Mouse (Mus musculus) embryonic facial prominence, embryonic 15.5 days (tissue): ENCODE measurements around the gene Chchd5. TPM values are rescaled to one million over a fixed set of nuclear protein-coding genes. Genes with fewer than 3 reads are reported as not detected.

Source experiments
- ATAC-seq: fragments of 200-750 bp; cut with Nextera tagmentation; 2 replicates; pipeline ENCODE4 v1.8.0; 2017; ENCODE audit warnings: low read depth, moderate TSS enrichment; ENCODE audit not compliant: insufficient number of reproducible peaks, low FRiP score, low TSS enrichment
- H3K27ac ChIP-seq: fragments of 300-500 bp; sonication (generic); replicated peaks from 2 replicates; pipeline ENCODE4 v1.5.1; 2015; ENCODE audit warnings: mild to moderate bottlenecking, inconsistent platforms
- H3K27me3 ChIP-seq: fragments of 300-500 bp; sonication (generic); 2 replicates; pipeline ENCODE4 v1.6.1; 2015; ENCODE audit warnings: inconsistent platforms
- H3K36me3 ChIP-seq: fragments of 300-500 bp; sonication (generic); 2 replicates; pipeline ENCODE4 v1.6.1; 2015; ENCODE audit warnings: mild to moderate bottlenecking, inconsistent platforms
- H3K4me1 ChIP-seq: fragments of 300-500 bp; sonication (generic); 2 replicates; pipeline ENCODE4 v1.6.1; 2015; ENCODE audit warnings: inconsistent platforms
- H3K4me2 ChIP-seq: fragments of 300-500 bp; sonication (generic); replicated peaks from 2 replicates; pipeline ENCODE4 v1.6.1; 2015; ENCODE audit warnings: mild to moderate bottlenecking, inconsistent platforms
- H3K4me3 ChIP-seq: fragments of 300-500 bp; sonication (generic); replicated peaks from 2 replicates; pipeline ENCODE4 v1.5.1; 2015; ENCODE audit warnings: mild to moderate bottlenecking, inconsistent platforms
- H3K9ac ChIP-seq: fragments of 300-500 bp; sonication (generic); 2 replicates; pipeline ENCODE4 v1.6.1; 2015; ENCODE audit warnings: inconsistent platforms
- H3K9me3 ChIP-seq: fragments of 300-500 bp; sonication (generic); replicated peaks from 2 replicates; pipeline ENCODE4 v1.6.1; 2016; ENCODE audit warnings: inconsistent platforms
- WGBS: fragments of 180-500 bp; shearing (Covaris S2); methylation state at CpG from one replicate; pipeline ENCODE4 v1.1.7; 2015; 5-methylcytosine and 5-hydroxymethylcytosine counted together
- polyA plus RNA-seq: library from polyadenylated mRNA; unstranded; fragments of >200 nt; fragmentation: Nextera tagmentation; extraction: Ambion mirVana; gene quantifications from 2 replicates; pipeline ENCODE4 v1.2.1, GENCODE M21; 2015

Chchd5 gene
- polyA plus RNA-seq, 1 experiment from 2014 or later: 25.2 TPM

DNA sequence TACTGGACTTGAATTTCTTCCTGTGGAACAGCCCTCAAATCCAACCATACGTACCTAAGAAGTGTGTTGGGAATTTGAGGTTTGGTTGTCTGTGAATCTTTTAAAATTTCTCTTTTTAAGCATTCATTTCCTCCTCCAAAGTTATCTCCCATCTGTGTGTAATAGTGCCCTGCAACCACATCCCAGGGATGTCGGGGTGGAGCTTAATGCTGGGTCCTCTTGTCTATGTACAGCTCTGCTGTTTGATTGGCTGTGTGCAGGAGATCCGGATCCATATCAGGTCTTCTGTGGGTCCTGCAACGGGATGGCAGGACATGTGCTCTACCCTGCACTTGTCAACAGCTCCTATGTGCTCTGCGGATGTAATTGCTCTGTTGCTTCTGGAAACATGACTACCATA lies 35.3 kb downstream of the Chchd5 start:
- Histone ChIP-seq H3K36me3 (no peaks in the 10 kb centered on the region), H3K4me1 (no peaks in the 10 kb centered on the region), H3K9me3 (no peaks in the 10 kb centered on the region), H3K27me3 (no peaks in the 10 kb centered on the region), H3K4me2 (no peak overlapping the region), H3K9ac (no peak overlapping the region), H3K4me3 (no peak overlapping the region), H3K27ac (no peak overlapping the region)
- 60% methylated on average over 5 of the region's 5 CpGs for WGBS
- ATAC-seq: no peak

DNA sequence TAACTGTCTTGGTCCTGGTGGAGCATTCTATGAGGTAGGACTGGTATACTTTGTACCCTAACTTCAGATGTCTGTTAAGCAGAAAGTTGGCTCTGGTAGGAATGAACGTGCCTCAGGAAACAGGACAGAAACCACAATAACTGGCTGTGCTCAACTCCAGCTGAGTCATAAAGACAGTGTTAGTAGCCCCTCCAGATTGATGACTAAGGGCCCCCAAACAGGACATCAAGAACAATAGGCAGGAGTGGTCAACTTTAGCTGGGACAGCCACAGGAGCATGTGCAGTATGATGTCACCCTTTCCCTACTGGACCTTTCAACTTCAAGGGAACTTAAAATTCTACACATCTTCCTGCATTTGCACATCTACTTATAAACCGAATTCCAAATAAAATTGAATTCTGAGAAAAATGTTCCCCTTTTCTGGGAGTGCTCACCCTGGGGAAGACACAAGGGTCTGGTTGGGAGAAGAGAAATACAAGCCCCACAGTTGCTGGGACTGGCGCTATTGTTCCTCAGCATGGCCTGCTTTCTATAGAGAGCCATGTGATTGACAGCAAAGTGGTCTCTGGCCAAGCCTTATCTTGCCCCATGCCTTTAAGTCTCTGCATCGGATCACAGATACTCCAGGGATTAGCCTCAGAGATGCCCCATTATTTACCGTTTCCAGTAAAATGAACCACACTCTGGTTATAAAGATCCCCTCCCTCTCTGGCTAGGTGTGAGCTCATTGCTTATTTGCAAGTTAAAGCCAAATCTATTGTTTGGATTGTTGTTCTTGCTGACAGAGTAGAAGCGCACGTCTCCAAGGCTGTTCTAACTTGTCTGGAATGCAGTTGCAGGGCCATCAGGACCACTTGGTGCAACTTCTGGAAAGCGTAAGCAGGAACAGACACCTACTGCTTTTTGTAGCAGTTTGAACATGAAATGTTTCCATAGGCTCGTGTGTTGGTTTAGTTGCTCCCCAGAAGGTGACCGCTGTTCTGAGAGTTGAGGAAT lies 37.3 kb downstream of the Chchd5 start:
- no peaks in the 10 kb centered on the region for H3K36me3 ChIP-seq
- H3K9me3 ChIP-seq: no peaks in the 10 kb centered on the region
- no peak overlapping the region for H3K4me3 ChIP-seq
- ATAC-seq: no peak
- 57% methylated on average over 10 of the region's 10 CpGs for WGBS
- no peak overlapping the region for H3K9ac ChIP-seq
- no peak overlapping the region for H3K27ac ChIP-seq
- H3K4me1 ChIP-seq: no peaks in the 10 kb centered on the region
- no peaks in the 10 kb centered on the region for H3K27me3 ChIP-seq
- H3K4me2 ChIP-seq: no peak overlapping the region

DNA sequence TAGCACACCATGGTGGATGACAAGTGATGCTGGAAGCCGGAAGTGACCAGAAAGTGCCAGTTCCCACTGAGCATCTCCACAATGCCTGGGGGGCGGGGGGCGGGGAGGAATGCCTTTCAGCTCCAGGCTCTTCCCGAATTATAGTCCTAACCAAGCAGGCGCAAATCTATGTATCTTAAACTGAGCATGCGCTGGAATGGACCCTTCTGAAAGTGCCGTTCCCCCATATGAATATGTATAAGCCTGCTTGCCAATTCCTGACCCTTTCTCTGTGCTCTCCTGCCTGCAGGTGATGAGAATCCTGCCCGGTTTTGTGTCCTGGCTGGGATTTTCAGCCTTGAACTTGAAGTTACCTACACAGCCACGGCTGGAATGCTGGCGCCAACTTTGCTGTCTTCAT lies 43.9 kb downstream of the Chchd5 start:
- H3K4me1 ChIP-seq: peaks cover 4% of the 10 kb centered on the region; the same call in 1 of the 2 replicates

DNA sequence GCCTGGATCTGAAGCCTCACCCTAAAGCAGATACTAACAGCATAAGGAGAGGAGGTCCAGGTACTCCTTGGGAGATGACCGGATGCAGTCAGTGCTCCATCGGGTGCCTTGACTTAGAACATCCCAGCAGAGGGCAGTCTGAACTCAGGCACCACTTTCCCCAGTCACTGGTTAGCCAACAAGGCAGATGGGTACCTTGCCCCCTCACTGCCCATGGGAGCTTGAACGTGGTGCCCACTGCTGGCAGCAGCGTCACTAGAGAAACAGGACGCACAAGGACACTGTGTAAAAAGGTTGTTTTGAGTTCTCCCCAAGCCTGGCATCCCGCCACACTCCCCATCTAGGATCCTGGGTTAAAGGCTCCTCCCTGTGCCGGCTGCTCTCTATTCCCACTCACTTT lies 45.0 kb downstream of the Chchd5 start:
- Histone ChIP-seq H3K4me1 (peaks cover 4% of the 10 kb centered on the region; the same call in 1 of the 2 replicates), H3K9ac (no peak overlapping the region), H3K36me3 (no peaks in the 10 kb centered on the region), H3K9me3 (no peaks in the 10 kb centered on the region), H3K4me2 (no peak overlapping the region), H3K4me3 (no peak overlapping the region), H3K27me3 (no peaks in the 10 kb centered on the region), H3K27ac (no peak overlapping the region)
- no peak for ATAC-seq
- WGBS: 40% methylated on average over 7 of the region's 7 CpGs

More for the DNA sequence above, 43.9 kb downstream of the Chchd5 start:
- 55% methylated on average over 10 of the region's 10 CpGs for WGBS
- H3K9ac ChIP-seq: no peak overlapping the region
- H3K27ac ChIP-seq: no peak overlapping the region
- H3K4me2 ChIP-seq: no peak overlapping the region
- no peaks in the 10 kb centered on the region for H3K27me3 ChIP-seq
- H3K9me3 ChIP-seq: no peaks in the 10 kb centered on the region
- no peak for ATAC-seq
- no peak overlapping the region for H3K4me3 ChIP-seq
- no peaks in the 10 kb centered on the region for H3K36me3 ChIP-seq

DNA sequence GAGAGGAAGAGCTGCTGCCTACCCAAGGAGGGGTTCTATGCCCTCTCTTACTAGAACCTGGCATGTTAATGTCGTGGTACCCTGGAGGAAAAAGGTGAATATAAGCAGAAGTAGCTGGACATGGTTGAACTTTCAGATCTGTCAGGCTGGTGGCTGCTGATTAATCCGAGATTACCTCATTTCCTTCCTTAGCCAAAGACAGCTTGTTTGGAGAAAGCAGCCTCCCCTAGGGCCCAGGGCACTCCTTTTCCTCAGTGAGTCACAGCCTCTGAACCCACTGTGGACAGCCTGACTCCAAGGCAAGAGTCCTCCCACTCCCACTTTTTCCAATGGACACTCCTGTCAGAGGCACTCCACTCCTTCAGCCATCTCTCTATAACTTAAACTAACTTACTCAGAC lies 46.1 kb downstream of the Chchd5 start:
- WGBS: 59% methylated on average over 2 of the region's 2 CpGs
- no peak for ATAC-seq
- H3K9ac ChIP-seq: no peak overlapping the region
- no peaks in the 10 kb centered on the region for H3K9me3 ChIP-seq
- no peak overlapping the region for H3K4me3 ChIP-seq
- peaks cover 4% of the 10 kb centered on the region; the same call in 1 of the 2 replicates for H3K4me1 ChIP-seq
- no peak overlapping the region for H3K4me2 ChIP-seq
- no peaks in the 10 kb centered on the region for H3K36me3 ChIP-seq
- no peaks in the 10 kb centered on the region for H3K27me3 ChIP-seq
- no peak overlapping the region for H3K27ac ChIP-seq

DNA sequence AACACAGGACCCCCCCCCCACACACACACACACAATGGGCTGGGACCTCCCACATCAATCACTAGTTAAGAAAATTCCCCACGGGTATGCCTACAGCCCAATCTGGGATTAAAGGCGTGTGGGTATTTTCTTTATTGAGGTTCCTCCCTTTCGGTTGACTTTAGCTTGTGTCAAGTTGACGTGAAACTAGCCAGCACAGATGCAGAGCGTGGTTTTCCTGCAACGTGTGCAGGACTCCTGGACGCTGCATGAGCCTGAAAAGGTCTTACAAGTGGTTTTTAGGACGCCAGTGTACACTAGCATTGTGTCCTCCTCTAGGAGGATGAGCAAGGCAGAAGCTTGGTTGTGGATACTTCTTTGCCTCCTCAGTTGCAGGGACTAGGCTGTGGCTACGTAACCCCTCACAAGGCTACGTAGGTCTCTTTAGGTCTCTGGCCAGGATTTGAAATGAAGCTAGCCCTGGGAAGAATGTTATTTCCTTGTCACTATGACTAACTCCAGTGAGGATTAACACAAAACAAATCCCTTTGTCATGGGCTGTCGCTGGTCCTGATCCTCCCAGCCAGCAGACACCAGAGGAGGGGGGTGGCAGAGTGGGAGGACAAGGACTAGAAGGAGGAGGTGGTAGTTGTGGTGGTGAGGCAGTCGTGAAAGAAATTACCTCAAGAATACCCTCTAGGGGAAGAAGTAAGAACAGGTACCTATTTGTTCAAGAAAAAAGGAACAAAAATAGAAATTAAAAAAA lies 47.3 kb downstream of the Chchd5 start:
- H3K27me3 ChIP-seq: no peaks in the 10 kb centered on the region
- H3K4me1 ChIP-seq: peaks cover 4% of the 10 kb centered on the region; the same call in 1 of the 2 replicates
- no peaks in the 10 kb centered on the region for H3K9me3 ChIP-seq
- no peaks in the 10 kb centered on the region for H3K36me3 ChIP-seq
- no peak overlapping the region for H3K9ac ChIP-seq
- no peak overlapping the region for H3K4me3 ChIP-seq
- H3K4me2 ChIP-seq: no peak overlapping the region
- H3K27ac ChIP-seq: no peak overlapping the region
- 64% methylated on average over 12 of the region's 12 CpGs for WGBS
- ATAC-seq: no peak

DNA sequence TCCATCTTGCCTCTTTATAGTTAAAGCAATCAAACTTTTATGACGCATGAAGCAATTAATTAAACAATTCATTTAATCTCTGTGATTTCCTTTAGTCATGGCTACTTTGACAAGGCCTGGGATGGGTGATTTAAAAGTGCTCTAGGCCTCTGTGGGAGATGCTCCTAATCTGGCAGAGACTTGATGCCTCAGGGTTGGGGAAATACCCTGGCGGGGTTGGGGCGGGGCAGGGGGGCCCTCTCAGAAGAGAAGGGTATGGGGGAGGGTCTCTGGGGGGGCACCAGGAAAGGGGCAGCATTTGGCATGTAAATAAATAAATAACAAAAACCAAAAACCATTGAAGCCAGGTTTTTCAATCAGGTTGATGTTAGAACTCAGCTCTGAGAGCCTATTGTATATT lies 48.2 kb downstream of the Chchd5 start:
- no peaks in the 10 kb centered on the region for H3K9me3 ChIP-seq

DNA sequence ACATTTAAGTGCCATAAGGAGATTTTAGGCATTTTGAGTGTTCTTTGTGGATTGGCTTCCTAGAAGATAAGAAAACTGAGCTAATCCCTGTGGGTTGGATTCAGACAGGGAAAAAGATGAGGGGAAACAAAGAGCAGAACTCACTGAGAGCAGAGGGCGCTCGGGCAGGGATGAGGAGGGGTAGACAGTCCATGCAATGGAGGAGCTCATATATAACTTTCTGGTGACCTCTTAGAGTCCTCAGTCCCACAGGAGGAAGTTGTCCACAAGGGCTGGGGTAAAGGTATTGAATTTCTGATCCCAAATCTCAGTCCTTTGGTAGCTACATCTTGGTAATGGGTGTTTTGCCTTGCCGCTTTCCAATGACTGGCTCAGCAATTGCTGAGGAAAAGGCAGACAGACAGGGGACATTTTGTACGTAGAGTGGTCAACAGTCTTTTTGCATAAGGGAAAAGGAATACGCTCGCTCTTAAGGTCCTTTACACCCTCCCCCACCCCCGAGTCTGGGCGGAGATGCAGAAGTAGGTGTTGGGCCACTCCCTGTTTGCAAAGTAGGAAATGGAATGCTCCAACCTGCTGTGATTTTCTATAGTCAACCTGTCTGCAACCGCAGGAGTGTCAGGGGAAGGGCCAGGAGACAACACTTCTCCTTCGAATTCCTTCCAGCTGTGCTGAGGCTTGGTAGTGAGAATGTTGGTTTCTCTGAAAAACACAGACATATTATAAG lies 48.8 kb downstream of the Chchd5 start:
- no peak for ATAC-seq
- Histone ChIP-seq H3K27ac (no peak overlapping the region), H3K36me3 (no peaks in the 10 kb centered on the region), H3K27me3 (no peaks in the 10 kb centered on the region), H3K4me1 (peaks cover 4% of the 10 kb centered on the region; the same call in 1 of the 2 replicates), H3K4me3 (no peak overlapping the region), H3K4me2 (no peak overlapping the region), H3K9ac (no peak overlapping the region), H3K9me3 (no peaks in the 10 kb centered on the region)
- WGBS: 49% methylated on average over 10 of the region's 10 CpGs

More for the DNA sequence above, 48.2 kb downstream of the Chchd5 start:
- H3K4me3 ChIP-seq: no peak overlapping the region
- no peaks in the 10 kb centered on the region for H3K36me3 ChIP-seq
- WGBS: 40% methylated on average over 3 of the region's 3 CpGs
- H3K27me3 ChIP-seq: no peaks in the 10 kb centered on the region
- no peak overlapping the region for H3K4me2 ChIP-seq
- ATAC-seq: no peak
- no peak overlapping the region for H3K9ac ChIP-seq
- no peak overlapping the region for H3K27ac ChIP-seq
- H3K4me1 ChIP-seq: peaks cover 4% of the 10 kb centered on the region; the same call in 1 of the 2 replicates

DNA sequence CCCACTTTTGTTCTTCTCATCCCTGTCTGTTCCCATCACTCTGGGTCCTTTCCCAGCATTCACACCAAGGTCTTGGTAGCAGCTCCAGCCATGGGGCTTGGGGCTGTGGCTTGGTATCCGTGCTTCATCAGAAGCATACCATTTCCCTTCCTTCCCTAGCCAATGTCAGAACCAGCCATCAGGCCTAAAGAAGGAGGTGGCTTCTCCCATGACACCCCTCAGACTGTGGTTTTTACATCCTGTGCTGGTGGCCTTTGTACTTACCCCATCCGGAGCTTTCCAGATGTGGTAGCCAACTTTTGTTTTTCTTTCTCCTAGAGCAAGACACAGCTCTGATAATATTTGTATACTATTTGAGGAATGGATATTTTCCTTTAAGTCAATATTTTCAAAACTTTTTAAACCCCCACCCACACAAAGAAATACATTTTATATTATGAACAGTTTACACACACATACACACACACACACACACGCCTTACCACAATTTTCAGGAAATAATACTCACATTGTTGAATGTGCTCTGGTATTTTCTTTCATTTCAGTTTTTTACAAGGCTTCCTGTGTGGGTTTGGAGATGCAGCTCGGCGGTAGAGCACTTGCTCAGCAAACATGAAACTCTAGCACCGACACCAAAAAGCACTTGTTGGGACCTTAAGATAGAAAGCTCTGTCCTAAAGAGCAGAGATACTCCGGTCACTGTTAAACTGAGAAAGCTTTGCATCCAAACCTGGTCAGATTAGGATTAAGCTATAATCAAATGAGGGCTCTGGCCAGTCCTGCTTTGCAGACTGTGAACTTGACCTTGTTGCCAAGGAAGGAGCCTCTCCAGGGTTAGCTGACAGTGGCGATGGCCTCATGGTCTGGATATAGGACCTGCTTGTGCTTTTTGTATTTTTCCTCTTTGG lies 50.7 kb downstream of the Chchd5 start:
- no peak overlapping the region for H3K9ac ChIP-seq
- ATAC-seq: no peak
- peaks cover 13% of the 10 kb centered on the region; the same call in 1 of the 2 replicates for H3K4me1 ChIP-seq
- 60% methylated on average over 8 of the region's 8 CpGs for WGBS
- no peaks in the 10 kb centered on the region for H3K9me3 ChIP-seq
- H3K4me2 ChIP-seq: no peak overlapping the region
- H3K4me3 ChIP-seq: no peak overlapping the region
- H3K27me3 ChIP-seq: no peaks in the 10 kb centered on the region
- H3K36me3 ChIP-seq: no peaks in the 10 kb centered on the region
- H3K27ac ChIP-seq: no peak overlapping the region

DNA sequence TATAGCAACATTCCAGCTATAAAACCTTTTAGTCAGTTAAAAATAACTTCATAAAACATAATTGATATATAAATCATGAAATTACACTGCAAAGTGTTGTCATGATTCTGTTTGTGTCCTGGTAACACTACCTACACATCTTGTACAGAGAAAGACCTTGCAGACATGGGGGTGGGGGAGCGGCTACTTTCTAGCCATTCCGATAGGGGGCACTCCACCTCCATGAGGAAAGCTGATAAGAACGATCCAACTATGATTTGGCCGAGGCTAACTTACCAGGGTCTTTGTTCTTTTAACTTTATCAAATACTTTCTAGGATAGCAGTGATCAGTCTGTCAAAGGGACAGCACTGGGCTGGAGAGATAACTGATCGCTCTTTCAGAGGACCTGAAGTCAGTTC lies 52.0 kb downstream of the Chchd5 start:
- 81% methylated on average over 5 of the region's 5 CpGs for WGBS
- H3K9ac ChIP-seq: no peak overlapping the region
- no peak overlapping the region for H3K27ac ChIP-seq

More for the DNA sequence above, 52.0 kb downstream of the Chchd5 start:
- Histone ChIP-seq H3K9me3 (no peaks in the 10 kb centered on the region), H3K4me1 (peaks cover 20% of the 10 kb centered on the region; the same call in 1 of the 2 replicates), H3K4me3 (no peak overlapping the region), H3K36me3 (no peaks in the 10 kb centered on the region), H3K27me3 (no peaks in the 10 kb centered on the region), H3K4me2 (no peak overlapping the region)
- no peak for ATAC-seq
